Mouse (Mus musculus) cerebellum, adult 11-12 months (tissue): Measurements from ENCODE around the gene Camk2g.

Source experiments
- DNase-seq: peaks from one replicate; pipeline ENCODE4 v3.0.0; 2022

Gene Camk2g

GRCm38 (mm10) chr14:20696986-20697385 is 96.9 kb downstream of the Camk2g start:
- DNase-seq = no peak

GRCm38 (mm10) chr14:20695761-20696520 is 97.9 kb downstream of the Camk2g start:
- DNase-seq = peak; percentile 69

- peak; percentile 93 for DNase-seq
These were observed 98.8 kb downstream of the Camk2g start, which contains the start of gene Fut11 for GRCm38 (mm10) chr14:20694884-20695760. Gene Fut11 (plus strand): TSS chr14:20694968.

GRCm38 (mm10) chr14:20694185-20694883 is 99.6 kb downstream of the Camk2g start:
- no peak for DNase-seq

- peak; percentile 45 for DNase-seq
These were observed 100.2 kb downstream of the Camk2g start for GRCm38 (mm10) chr14:20693589-20694101.

GRCm38 (mm10) chr14:20691772-20692171 is 102.1 kb downstream of the Camk2g start:
- DNase-seq = no peak

GRCm38 (mm10) chr14:20689009-20689408 is 104.9 kb downstream of the Camk2g start:
- DNase-seq = no peak

GRCm38 (mm10) chr14:20686576-20686975 is 107.3 kb downstream of the Camk2g start:
- DNase-seq = no peak
